Mouse (Mus musculus): Measurements from ENCODE around the gene Arhgef40. TPM values are rescaled to one million over a fixed set of nuclear protein-coding genes. Genes with fewer than 3 reads are reported as not detected.
"Not testable (repeated sequence)": the region's sequence is repeated elsewhere in the genome, so short reads cannot be mapped to it uniquely, and the experiment has no call there.

Gene Arhgef40
- polyA plus RNA-seq, 2 experiments from 2014 or later: not detected

DNA sequence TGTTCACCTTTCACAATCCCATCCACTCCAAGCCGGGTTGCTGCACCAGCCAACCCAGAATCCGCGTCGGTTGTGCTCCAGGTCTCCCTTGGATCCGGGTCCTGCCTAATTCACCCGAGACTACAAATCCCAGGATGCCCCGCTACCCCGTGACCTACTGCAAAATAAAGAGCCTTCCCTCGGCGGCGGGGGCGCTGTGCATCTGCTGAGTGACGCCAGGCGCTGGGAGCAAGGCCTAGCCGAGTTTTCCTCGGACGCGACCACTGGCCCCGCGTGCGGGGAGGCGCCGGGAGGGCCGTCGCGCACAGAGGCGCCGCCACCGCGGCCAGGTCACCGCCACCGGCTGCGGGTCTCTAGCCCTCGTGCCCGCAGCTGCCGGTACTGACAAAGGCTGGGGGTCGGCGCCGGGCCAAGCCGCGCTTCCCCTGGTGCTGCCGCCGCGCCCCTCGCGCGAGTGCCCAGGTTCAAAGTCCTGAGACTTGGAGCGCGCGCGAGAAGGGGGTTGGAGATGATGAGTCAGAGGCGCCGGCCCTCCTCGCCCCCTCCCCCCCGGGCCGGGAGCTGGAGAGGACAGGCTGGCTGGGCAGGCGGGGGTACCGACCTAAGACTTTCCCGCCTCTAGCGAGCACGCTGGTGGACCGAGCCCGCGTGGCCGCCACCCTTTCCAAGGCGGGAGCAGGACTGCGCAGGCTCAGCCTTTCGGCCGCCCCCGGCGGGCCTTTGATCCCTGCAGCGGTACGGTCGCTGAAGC lies 35.2 kb downstream of the Arhgef40 start:
- peak; percentile 74 for ATAC-seq

DNA sequence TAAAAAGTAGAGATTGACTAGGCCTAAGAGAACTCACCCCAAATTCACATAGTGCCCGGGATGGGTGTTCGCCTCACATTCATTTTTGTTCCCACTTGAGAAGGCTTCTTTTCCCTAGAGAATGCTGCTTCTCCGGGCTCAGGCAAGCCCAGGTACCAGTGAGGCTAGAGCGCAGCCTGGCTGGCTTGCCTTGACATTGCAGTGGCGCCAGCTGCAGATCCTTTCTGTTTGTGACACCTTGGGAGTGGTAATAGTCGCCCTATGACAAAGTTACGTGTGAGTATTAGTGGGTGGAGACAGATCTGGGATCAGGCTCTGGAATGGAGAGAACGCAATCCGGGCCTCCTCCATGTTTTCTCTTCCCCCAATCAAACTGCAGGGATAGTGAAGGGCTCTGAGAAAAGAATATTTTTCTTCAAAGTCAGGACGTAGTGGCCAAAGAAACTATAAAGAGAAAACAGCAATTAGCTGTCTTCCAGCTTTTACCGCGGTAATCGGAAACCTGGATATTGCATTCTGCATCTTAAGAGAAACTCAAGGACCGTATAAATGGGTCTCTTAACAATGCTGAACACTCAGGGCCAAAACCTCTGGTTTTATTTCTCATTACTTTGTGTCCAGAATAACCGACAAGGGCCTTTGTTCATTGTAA lies 36.1 kb downstream of the Arhgef40 start, which contains the start of gene Zfp219:
Gene Zfp219 (minus strand): TSS at position 248 of the 652 bp plus-strand sequence.
- ATAC-seq: peak; percentile 11

DNA sequence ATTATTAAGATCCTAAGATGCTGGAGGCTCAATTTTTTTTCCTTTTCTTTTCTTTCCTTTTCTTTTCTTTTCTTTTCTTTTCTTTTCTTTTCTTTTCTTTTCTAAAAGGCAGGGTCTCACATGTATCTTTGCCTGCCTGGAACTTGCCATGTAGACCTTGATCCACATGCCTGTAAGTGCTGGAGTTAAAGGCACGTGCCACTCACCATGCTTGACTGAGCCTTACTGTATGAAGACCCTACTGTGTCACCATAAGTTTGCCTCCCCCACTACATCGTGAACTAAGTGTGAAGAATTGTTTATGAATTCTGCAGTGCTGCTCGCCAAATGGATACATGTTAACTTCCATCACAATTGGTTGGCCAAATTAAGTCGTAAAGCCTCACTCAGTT lies 36.6 kb downstream of the Arhgef40 start:
- ATAC-seq: no peak

DNA sequence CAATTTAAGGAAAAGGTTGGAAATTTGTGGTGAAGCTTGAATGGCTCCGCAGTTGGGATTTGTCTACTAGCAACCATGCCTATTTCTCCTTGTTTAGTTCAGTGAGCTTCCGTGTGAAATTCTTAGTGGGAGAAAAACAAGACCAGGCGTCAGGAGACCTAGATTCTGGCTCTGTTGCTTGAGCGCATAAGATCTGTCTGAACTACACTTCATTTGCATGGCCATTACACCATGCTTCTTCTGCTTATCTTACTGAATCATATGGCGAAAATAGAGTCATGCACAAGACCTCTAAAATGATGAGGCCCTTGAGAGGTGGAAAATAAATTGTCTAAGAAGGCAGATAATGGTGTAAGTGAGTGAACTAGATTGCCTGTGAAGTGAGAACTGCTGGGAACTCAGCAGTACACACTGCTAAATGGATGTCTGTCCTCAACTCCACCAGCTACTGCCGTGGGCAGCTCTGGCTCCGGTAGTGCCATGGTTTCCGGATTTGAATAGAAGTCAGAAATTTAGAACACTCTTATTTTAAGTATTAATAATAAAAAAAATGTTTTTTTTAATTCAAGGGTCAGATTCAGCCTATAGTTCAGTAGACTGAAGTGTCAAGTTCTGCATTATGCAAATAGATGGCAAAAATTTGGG lies 37.2 kb downstream of the Arhgef40 start:
- ATAC-seq: no peak

DNA sequence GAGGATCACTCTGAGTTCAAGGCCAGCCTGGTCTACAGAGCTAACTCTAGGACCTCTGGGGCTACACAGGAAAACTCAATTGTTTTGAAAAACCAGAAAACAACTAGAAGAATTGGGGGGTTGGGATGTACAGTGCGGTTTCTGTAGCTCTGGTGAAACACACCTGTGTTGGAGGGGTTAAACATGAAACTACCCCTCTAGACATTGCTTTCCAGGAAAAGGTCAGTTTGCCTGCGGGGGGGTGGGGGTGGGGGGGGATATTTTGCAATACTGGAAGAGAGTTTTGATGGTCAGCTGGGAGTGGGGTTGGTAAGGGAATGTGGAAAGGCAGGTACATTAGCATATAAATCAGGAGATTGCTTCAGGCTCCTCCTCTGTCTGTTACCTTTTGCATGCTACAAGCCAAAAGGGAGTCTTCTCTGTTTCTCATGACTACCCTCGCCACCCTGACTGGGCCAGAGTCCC lies 37.8 kb downstream of the Arhgef40 start:
- ATAC-seq: no peak

DNA sequence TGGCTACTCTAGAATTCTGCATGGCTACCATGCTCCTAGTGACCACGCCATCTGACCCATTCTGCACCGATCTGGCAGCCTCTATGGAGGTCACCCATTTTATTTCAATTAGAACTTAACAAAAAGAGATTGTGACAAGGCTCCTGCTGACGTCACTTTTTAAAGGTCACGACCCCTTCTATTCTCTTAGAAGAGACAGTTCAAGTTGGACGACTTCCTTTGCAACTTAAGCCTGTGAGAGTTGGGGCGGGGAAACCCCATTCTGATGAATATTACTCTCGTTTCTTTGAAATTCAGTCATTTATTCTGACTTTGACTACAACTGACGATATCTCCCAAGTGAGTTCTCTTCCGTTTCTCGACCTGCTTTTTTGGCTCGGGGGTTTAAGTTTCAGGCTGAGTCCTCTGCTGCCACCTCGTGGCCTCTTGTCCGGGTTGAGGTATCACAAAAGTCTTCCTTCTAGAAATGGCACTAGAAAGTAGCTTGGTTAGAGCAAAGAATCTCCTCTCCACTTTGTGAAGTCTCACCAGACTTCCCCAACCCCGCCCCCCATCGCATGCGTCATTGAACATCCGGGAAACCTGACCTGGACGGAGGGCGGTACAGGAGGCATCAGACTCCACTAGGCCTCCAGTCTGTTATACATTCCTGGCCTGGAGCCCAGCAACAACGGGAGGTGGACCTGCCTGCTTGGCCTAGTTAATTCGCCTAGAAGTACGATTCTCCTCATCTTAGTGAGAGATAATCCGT lies 38.4 kb downstream of the Arhgef40 start:
- ATAC-seq: peak; percentile 44

DNA sequence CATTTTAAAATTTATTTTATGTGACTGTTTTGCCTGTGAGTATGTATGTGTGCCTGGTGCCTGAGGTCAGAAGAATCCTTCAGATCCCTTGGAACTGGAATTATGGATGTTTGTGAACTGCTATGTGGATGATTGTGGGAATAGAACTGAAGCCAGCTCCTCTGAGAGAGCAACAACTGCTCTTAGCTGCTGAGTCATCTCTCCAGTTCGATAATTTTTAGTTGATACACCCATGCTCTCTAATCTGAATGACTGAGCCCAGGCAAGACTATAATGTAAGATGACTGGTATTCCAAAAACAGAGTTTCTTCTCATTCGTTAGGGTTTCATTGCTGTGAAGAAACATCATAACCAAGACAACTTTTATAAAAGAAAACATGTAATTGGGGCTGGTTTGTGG lies 39.6 kb downstream of the Arhgef40 start:
- no peak for ATAC-seq

DNA sequence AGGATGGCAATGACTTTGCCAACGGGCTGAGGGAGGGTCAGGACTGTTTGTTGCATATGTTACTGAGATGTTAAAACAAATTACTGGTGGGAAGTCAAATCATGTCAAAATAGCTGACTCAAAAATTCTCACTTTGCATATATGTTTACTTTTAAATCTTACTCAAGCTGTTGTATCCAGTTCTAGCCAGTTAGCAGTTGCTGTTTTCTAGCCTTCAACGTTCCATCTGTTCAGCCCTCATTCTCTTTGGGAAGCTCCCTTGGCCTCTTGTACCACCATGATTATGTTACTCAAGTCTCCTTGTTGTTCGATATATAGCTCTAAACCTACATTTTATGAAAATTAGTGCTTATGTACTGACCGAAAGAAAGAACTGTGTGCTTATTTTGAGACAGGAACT lies 41.8 kb downstream of the Arhgef40 start:
- no peak for ATAC-seq

DNA sequence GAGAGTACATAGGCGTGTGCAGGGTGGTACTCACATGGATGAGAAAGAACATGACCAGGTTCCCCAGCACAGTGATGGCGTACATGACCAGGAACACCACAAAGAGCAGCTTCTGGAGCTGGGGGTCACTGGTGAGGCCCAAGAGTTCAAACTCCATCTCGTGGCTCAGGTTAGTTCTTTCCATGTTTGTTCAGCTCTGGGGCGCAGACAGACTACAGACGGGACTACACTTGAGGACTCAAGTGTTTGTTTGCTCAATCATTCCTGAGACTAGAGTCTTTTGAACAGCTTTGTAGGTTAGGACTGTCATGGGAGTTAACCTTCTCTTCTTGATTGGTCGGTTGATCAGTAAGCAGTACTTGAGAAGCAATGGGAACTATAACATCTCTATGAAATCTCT lies 51.4 kb downstream of the Arhgef40 start:
- ATAC-seq: no peak

DNA sequence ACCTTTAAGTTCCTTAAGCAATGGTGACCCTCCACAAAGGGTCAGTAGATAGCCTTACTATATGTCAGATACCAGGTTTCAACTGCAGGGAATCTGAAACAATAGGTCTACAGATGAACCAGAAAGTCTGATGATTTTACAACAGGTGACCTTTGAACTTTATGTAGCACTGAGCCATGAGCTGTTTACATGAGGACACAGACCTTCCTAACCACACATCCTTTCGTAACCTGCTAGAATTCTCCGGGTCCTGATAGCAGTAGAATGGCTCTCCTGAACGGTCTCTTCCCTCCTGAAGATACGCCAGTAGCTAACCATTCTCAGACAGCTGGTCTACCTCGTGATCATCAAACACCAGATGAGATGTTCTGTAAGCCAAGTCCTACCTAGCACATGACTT lies 54.8 kb downstream of the Arhgef40 start:
- ATAC-seq: no peak

DNA sequence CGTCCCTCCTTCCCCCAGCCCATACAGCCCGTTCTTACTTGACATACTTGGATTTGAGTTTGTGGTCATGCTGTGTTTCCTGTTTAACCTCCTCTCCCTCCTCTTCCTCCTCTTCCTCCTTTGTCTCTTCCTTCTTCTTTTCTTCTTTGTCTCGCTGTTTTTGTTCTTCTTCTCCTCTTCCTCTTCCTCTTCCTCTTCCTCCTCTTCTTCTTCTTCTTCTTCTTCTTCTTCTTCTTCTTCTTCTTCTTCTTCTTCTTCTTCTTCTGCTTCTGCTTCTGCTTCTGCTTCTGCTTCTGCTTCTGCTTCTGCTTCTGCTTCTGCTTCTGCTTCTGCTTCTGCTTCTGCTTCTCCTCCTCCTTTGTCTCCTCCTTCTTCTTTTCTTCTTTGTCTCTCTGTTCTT lies 57.8 kb downstream of the Arhgef40 start, which contains the start of gene Olfr221:
Gene Olfr221 (minus strand): TSS at position 101 of the 400 bp plus-strand sequence.
- not testable (repeated sequence) for ATAC-seq

DNA sequence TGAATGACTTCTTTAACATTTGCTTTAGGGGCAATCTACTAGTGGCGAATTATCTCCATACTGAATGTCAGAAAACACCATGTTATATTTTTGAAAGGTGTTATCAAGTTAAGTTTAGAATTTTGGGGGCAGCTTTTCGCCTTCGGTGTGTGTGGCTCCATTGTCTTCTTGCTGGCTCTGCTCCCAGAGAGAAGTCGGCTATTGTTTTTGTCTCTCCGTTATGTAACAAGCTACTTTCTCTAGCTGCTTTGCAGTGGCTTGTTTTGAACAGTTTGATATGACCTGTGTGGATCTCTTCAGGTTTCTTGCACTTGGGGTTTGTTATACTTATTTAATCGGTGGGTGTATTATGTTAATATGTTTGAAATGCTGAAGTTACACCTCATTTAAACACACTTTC lies 58.9 kb downstream of the Arhgef40 start:
- no peak for ATAC-seq

DNA sequence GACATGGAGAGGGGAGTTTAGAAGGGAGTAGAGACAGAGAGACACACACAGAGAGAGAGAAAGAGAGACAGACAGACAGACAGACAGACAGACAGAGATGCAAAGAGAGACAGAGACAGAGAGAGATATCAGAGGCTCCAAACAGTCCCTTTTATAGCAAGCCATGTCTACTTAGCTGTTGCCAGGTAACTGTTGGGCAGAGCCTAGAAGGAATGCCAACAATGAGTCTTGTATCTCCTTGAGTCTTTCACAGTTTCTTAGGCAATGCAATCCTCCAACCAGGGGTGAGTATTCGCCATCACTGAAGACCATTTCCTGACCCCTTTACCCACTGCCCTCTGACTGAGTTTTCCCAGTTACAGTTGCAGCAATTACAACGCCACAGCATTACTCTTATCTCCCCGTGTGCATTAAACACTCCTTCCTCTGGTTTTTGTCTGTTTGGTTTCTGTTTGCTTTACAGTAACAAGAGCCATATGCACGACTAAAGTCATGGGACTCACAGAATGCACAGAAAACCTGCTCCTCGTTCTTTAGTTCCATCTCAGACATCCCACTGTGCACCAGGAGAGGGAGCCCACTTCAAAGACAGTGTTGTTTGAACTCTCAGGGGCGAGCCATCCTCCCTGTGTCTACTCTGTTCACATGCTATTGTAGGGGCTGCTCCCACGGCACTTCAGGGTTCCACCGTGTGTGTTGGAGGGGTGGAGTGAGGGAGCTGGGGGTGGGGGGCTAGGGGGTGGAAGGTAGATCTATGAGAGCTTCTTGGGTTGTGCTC lies 60.6 kb downstream of the Arhgef40 start:
- no peak for ATAC-seq

DNA sequence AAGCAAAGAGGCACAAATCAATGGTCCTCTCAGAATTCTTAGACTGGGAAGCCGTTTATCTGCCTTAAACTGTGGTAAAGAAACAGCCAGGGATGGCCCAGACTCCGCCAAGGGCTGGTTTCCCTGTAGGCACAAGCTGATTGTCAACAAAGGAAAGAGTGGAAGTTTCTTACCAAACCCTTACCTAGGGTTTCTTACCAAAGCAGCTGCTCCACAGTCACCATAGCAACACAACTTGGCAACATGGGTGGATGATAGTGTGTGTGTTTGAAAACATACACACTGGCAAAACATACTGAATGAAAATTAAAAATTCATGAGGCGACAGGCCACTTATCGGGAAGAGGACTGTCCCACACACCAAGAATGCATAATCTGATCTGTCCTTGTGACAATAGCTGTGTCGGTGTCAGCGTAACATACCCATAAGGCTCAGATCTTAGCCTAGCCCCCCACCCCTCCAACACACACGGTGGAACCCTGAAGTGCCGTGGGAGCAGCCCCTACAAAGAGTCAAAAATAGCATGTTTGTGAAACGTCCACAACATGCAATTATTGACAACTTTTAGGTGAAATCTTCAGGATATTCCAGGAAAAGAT lies 61.5 kb downstream of the Arhgef40 start:
- ATAC-seq: no peak

DNA sequence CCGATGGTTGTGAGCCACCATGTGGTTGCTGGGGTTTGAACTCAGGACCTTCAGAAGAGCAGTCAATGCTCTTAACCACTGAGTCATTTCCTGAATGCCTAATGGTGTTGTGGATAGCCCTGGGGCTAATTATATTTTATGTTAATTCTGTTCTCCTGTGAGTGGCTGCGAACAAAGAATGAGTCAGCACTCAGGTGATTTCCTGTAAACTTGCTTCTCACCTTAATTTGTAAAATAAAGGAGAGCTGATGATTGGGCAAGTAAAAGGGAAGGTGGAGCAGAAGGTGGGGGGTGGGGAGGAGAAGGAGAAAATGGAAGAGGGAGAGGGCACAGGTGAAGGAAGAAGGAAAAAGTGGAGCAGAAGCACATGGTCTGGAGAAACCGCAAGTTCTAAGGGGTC lies 68.2 kb downstream of the Arhgef40 start:
- not testable (repeated sequence) for ATAC-seq

Other genes starting within 250 kb of the Arhgef40 start
- gene Ang4, start 211.1 kb upstream of the Arhgef40 start, polyA plus RNA-seq (2017; shearing (Covaris generic)): not detected
- not detected for gene AY358078, start 184.7 kb upstream of the Arhgef40 start, polyA plus RNA-seq (2017; shearing (Covaris generic))
- not detected for gene Ear6, start 131.0 kb upstream of the Arhgef40 start, polyA plus RNA-seq (2017; shearing (Covaris generic))
- 10 to 100 TPM; 35.7 to 44.6 TPM for gene Mettl17, start 99.9 kb upstream of the Arhgef40 start, polyA plus RNA-seq (2017; shearing (Covaris generic))
- gene Slc39a2, start 91.8 kb upstream of the Arhgef40 start, polyA plus RNA-seq (2017; shearing (Covaris generic)): under 1 TPM in 1 of 2 experiments, not detected in 1; 0.70 TPM
- 10 to 100 TPM; 16.2 to 18.5 TPM for gene Ndrg2, start 70.6 kb upstream of the Arhgef40 start, polyA plus RNA-seq (2017; shearing (Covaris generic))
- gene Tppp2, start 66.3 kb upstream of the Arhgef40 start, polyA plus RNA-seq (2017; shearing (Covaris generic)): not detected
- gene Rnase13, start 61.9 kb upstream of the Arhgef40 start, polyA plus RNA-seq (2017; shearing (Covaris generic)): not detected
- gene Tmem253, start 30.9 kb downstream of the Arhgef40 start, polyA plus RNA-seq (2017; shearing (Covaris generic)): under 1 TPM in 1 of 2 experiments, not detected in 1; 0.98 TPM
- gene Zfp219, start 36.0 kb downstream of the Arhgef40 start, polyA plus RNA-seq (2017; shearing (Covaris generic)): 1 to 10 TPM; 1.9 to 2.2 TPM
- not detected for gene Olfr221, start 57.7 kb downstream of the Arhgef40 start, polyA plus RNA-seq (2017; shearing (Covaris generic))
- gene Hnrnpc, start 119.3 kb downstream of the Arhgef40 start, polyA plus RNA-seq (2017; shearing (Covaris generic)): 100 to 1,000 TPM; 414 to 423 TPM
- gene Rpgrip1, start 126.0 kb downstream of the Arhgef40 start, polyA plus RNA-seq (2017; shearing (Covaris generic)): 10 to 100 TPM; 71.4 to 94.9 TPM
- 10 to 100 TPM; 46.7 to 52.4 TPM for gene Supt16, start 212.7 kb downstream of the Arhgef40 start, polyA plus RNA-seq (2017; shearing (Covaris generic))

Data from activated CD4-positive, CD25-positive, alpha-beta regulatory T cell, adult 4 months (primary cell).